Mouse (Mus musculus) adrenal gland, adult 8-10 months (tissue): ENCODE data around the gene Thra. TPM values are rescaled to one million over a fixed set of nuclear protein-coding genes. Genes with fewer than 3 reads are reported as not detected.
"Not testable (repeated sequence)": the region's sequence is repeated elsewhere in the genome, so short reads cannot be mapped to it uniquely, and the experiment has no call there.

ENCODE experiments used
- DNase-seq: peaks from one replicate; pipeline ENCODE4 v3.0.0; 2022
- total RNA-seq, 4 experiments: library from RNA; stranded (reverse); gene quantifications; 2 replicates each; pipeline ENCODE4 v1.2.4; 2022

Gene Thra
- total RNA-seq, 4 experiments from 2014 or later, result 67.1 to 111 (median 82.9) TPM

- DNase-seq, result peak; percentile 62
These were observed 22.5 kb upstream of the Thra start for GRCm38 (mm10) chr11:98717904-98718303.

- no peak for DNase-seq
These were observed 19.7 kb upstream of the Thra start for GRCm38 (mm10) chr11:98720756-98721155.

- no peak for DNase-seq
These were observed 18.8 kb upstream of the Thra start for GRCm38 (mm10) chr11:98721458-98722226.

GRCm38 (mm10) chr11:98723098-98723497 is 17.3 kb upstream of the Thra start:
- no peak for DNase-seq

GRCm38 (mm10) chr11:98725926-98726506 is 14.4 kb upstream of the Thra start:
- DNase-seq, result no peak

GRCm38 (mm10) chr11:98729119-98729588 is 11.3 kb upstream of the Thra start, which contains the start of gene Med24:
Gene Med24, minus strand, starts transcription at chr11:98729435.
- peak; percentile 88 for DNase-seq

- DNase-seq, result no peak
These were observed 9.7 kb upstream of the Thra start for GRCm38 (mm10) chr11:98730727-98731126.

- DNase-seq, result no peak
These were observed 9.3 kb upstream of the Thra start for GRCm38 (mm10) chr11:98731134-98731533.

- no peak for DNase-seq
These were observed 6.4 kb upstream of the Thra start for GRCm38 (mm10) chr11:98734020-98734419.

- DNase-seq, result no peak
These were observed 5.3 kb upstream of the Thra start for GRCm38 (mm10) chr11:98735111-98735510.

GRCm38 (mm10) chr11:98736176-98736575 is 4.3 kb upstream of the Thra start:
- DNase-seq, result no peak

- not testable (repeated sequence) for DNase-seq
These were observed 3.2 kb upstream of the Thra start for GRCm38 (mm10) chr11:98737220-98737619.

GRCm38 (mm10) chr11:98738428-98738911 is 2.0 kb upstream of the Thra start:
- DNase-seq, result no peak

- DNase-seq, result no peak
These were observed 1.5 kb upstream of the Thra start for GRCm38 (mm10) chr11:98738925-98739324.

- no peak for DNase-seq
These were observed 429 bp upstream of the Thra start for GRCm38 (mm10) chr11:98740026-98740392.

GRCm38 (mm10) chr11:98741051-98741620 is 698 bp downstream of the Thra start:
- DNase-seq, result no peak

GRCm38 (mm10) chr11:98741622-98742396 is 1.4 kb downstream of the Thra start:
- no peak for DNase-seq

GRCm38 (mm10) chr11:98742397-98743291 is 2.2 kb downstream of the Thra start:
- no peak for DNase-seq

- no peak for DNase-seq
These were observed 3.4 kb downstream of the Thra start for GRCm38 (mm10) chr11:98743655-98744345.

GRCm38 (mm10) chr11:98744456-98745019 is 4.1 kb downstream of the Thra start:
- no peak for DNase-seq
